Mouse (Mus musculus) lung, embryonic 15.5 days (tissue): Measurements from ENCODE around the gene Ppp1r21. TPM values are rescaled to one million over a fixed set of nuclear protein-coding genes. Genes with fewer than 3 reads are reported as not detected.

Experiments
- ATAC-seq: fragments of 200-750 bp; cut with Nextera tagmentation; 2 replicates; pipeline ENCODE4 v1.8.0; 2017; ENCODE audit warnings: moderate number of reproducible peaks, borderline replicate concordance; ENCODE audit not compliant: low FRiP score, low TSS enrichment; ENCODE audit errors: extremely low read depth
- H3K27ac ChIP-seq: fragments of 300-500 bp; sonication (generic); 2 replicates; pipeline ENCODE4 v1.5.1; 2015; ENCODE audit warnings: moderate library complexity, mild to moderate bottlenecking, inconsistent platforms
- H3K27me3 ChIP-seq: fragments of 300-500 bp; sonication (generic); 2 replicates; pipeline ENCODE4 v1.6.1; 2015; ENCODE audit warnings: inconsistent platforms
- H3K36me3 ChIP-seq: fragments of 300-500 bp; sonication (generic); 2 replicates; pipeline ENCODE4 v1.6.1; 2015; ENCODE audit warnings: inconsistent platforms
- H3K4me1 ChIP-seq: fragments of 300-500 bp; sonication (generic); 2 replicates; pipeline ENCODE4 v1.6.1; 2015; ENCODE audit warnings: inconsistent platforms
- H3K4me2 ChIP-seq: fragments of 300-500 bp; sonication (generic); 2 replicates; pipeline ENCODE4 v1.6.1; 2015; ENCODE audit warnings: inconsistent platforms, mild to moderate bottlenecking, moderate library complexity
- H3K4me3 ChIP-seq: fragments of 300-500 bp; sonication (generic); 2 replicates; pipeline ENCODE4 v1.5.1; 2015; ENCODE audit warnings: mild to moderate bottlenecking, inconsistent platforms
- H3K9ac ChIP-seq: fragments of 300-500 bp; sonication (generic); 2 replicates; pipeline ENCODE4 v1.6.1; 2015; ENCODE audit warnings: inconsistent platforms
- H3K9me3 ChIP-seq: fragments of 300-500 bp; sonication (generic); 2 replicates; pipeline ENCODE4 v1.6.1; 2016; ENCODE audit warnings: inconsistent platforms
- WGBS: fragments of 180-500 bp; shearing (Covaris S2); methylation state at CpG from one replicate; pipeline ENCODE4 v1.1.7; 2015; 5-methylcytosine and 5-hydroxymethylcytosine counted together
- polyA plus RNA-seq: library from polyadenylated mRNA; unstranded; fragments of >200 nt; fragmentation: Nextera tagmentation; extraction: Ambion mirVana; gene quantifications from 2 replicates; pipeline ENCODE4 v1.2.1, GENCODE M21; 2015

Gene Ppp1r21
- polyA plus RNA-seq, 1 experiment from 2014 or later: 24.4 TPM

DNA sequence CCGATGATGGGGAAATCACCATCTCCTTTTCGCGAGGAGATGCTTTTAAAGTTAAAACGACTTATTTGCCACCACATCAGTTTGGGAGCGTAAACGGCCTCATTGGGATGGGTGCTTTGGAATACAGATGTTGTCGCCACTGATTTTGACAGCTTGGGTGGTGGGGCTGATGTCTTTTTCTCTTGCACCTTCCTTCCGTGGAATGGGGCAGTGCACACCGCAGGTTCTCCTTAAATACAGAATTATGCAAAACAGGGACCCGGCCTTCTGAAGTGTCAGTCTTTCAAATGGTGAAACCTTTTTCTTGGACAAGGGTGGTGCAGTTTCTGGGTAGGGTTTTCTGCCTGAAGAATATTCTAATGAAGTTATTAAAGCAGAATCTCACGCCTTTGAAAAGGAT lies 749 bp downstream of the Ppp1r21 start:
- no peak for ATAC-seq
- Histone ChIP-seq H3K36me3 (no peaks in the 10 kb centered on the region), H3K27ac (peak overlapping the region; percentile 58), H3K27me3 (no peaks in the 10 kb centered on the region), H3K9me3 (no peaks in the 10 kb centered on the region), H3K9ac (peak overlapping the region; percentile 59), H3K4me1 (peaks cover 17% of the 10 kb centered on the region), H3K4me3 (peak overlapping the region; percentile 79), H3K4me2 (peak overlapping the region; percentile 74)
- WGBS: 9% methylated on average over 11 of the region's 11 CpGs

GRCm38 (mm10) chr17:88531176-88531575 lies 1.3 kb downstream of the Ppp1r21 start:
- Histone ChIP-seq H3K36me3 (no peaks in the 10 kb centered on the region), H3K4me2 (peak overlapping the region; percentile 74; the same call in 1 of the 2 replicates), H3K9ac (no peak overlapping the region), H3K9me3 (no peaks in the 10 kb centered on the region), H3K27ac (no peak overlapping the region), H3K4me1 (peaks cover 20% of the 10 kb centered on the region), H3K27me3 (no peaks in the 10 kb centered on the region), H3K4me3 (no peak overlapping the region)
- ATAC-seq: no peak
- 47% methylated on average over 6 of the region's 6 CpGs for whole genome bisulfite sequencing

- 84% methylated on average over 8 of the region's 8 CpGs for WGBS
- no peaks in the 10 kb centered on the region for H3K27me3 ChIP-seq
- no peaks in the 10 kb centered on the region for H3K36me3 ChIP-seq
- peaks cover 9% of the 10 kb centered on the region for H3K4me1 ChIP-seq
- H3K9me3 ChIP-seq: no peaks in the 10 kb centered on the region
- H3K4me2 ChIP-seq: no peak overlapping the region
- H3K4me3 ChIP-seq: no peak overlapping the region
- no peak overlapping the region for H3K27ac ChIP-seq
- ATAC-seq: no peak
- no peak overlapping the region for H3K9ac ChIP-seq
Observed at GRCm38 (mm10) chr17:88537842-88538430, 8.0 kb downstream of the Ppp1r21 start.

DNA sequence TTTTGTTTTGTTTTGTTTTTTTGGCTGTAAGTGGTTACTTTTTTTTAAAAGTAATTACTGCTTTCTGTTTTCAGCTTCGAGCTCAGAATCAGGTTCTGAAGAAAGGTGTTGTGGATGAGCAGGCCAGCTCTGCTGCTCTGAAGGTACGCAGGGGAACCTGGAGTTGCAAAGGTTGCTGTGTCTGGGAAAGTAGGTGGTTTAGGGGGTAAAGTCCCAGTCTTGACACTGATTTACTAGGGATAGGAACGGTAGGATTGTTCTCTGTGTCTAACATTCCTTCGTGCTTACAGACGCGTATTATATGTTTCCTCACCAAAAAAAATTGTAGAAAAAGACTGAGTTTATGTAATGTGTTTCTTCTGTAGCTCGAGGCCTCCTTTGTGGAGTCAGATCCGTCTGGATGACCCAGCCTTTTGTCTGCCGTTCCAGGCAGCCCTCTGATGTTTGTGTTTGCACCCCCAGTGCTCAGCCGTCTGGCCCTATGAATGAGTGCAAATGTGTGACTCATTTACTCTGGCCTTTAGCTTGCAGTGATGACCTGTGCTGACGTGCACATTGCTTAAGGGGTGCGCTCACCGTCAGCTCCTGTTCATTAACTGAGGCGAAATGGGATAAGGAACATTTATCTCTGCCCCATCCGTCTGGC lies 13.0 kb downstream of the Ppp1r21 start:
- Histone ChIP-seq H3K27ac (no peak overlapping the region), H3K27me3 (no peaks in the 10 kb centered on the region), H3K4me2 (no peak overlapping the region), H3K36me3 (0 out of 2 replicates have a peak, but pooled peaks cover 7% of the 10 kb centered on the region), H3K9ac (no peak overlapping the region), H3K9me3 (no peaks in the 10 kb centered on the region), H3K4me3 (no peak overlapping the region), H3K4me1 (no peaks in the 10 kb centered on the region)
- WGBS: 51% methylated on average over 15 of the region's 15 CpGs
- no peak for ATAC-seq

- Histone ChIP-seq H3K9me3 (no peaks in the 10 kb centered on the region), H3K27me3 (no peaks in the 10 kb centered on the region), H3K4me3 (no peak overlapping the region), H3K36me3 (0 out of 2 replicates have a peak, but pooled peaks cover 7% of the 10 kb centered on the region), H3K9ac (no peak overlapping the region), H3K27ac (no peak overlapping the region), H3K4me2 (no peak overlapping the region), H3K4me1 (no peaks in the 10 kb centered on the region)
- no peak for ATAC-seq
- WGBS: 70% methylated on average over 3 of the region's 3 CpGs
Observed at GRCm38 (mm10) chr17:88543417-88543782, 13.5 kb downstream of the Ppp1r21 start.

GRCm38 (mm10) chr17:88545217-88545784 lies 15.4 kb downstream of the Ppp1r21 start:
- whole genome bisulfite sequencing: 80% methylated on average over 15 of the region's 15 CpGs
- H3K36me3 ChIP-seq: peaks cover 17% of the 10 kb centered on the region; the same call in 1 of the 2 replicates

GRCm38 (mm10) chr17:88546745-88547144 lies 16.8 kb downstream of the Ppp1r21 start:
- Histone ChIP-seq H3K4me1 (peaks cover 6% of the 10 kb centered on the region), H3K9me3 (no peaks in the 10 kb centered on the region), H3K4me3 (no peak overlapping the region), H3K36me3 (peaks cover 17% of the 10 kb centered on the region; the same call in 1 of the 2 replicates), H3K4me2 (no peak overlapping the region), H3K9ac (no peak overlapping the region), H3K27ac (no peak overlapping the region), H3K27me3 (no peaks in the 10 kb centered on the region)
- ATAC-seq: no peak
- 89% methylated on average over 4 of the region's 4 CpGs for WGBS

More at GRCm38 (mm10) chr17:88545217-88545784, 15.4 kb downstream of the Ppp1r21 start:
- no peak overlapping the region for H3K4me3 ChIP-seq
- H3K4me2 ChIP-seq: no peak overlapping the region
- H3K9me3 ChIP-seq: no peaks in the 10 kb centered on the region
- no peak overlapping the region for H3K27ac ChIP-seq
- ATAC-seq: no peak
- H3K9ac ChIP-seq: no peak overlapping the region
- H3K27me3 ChIP-seq: no peaks in the 10 kb centered on the region
- H3K4me1 ChIP-seq: no peaks in the 10 kb centered on the region

DNA sequence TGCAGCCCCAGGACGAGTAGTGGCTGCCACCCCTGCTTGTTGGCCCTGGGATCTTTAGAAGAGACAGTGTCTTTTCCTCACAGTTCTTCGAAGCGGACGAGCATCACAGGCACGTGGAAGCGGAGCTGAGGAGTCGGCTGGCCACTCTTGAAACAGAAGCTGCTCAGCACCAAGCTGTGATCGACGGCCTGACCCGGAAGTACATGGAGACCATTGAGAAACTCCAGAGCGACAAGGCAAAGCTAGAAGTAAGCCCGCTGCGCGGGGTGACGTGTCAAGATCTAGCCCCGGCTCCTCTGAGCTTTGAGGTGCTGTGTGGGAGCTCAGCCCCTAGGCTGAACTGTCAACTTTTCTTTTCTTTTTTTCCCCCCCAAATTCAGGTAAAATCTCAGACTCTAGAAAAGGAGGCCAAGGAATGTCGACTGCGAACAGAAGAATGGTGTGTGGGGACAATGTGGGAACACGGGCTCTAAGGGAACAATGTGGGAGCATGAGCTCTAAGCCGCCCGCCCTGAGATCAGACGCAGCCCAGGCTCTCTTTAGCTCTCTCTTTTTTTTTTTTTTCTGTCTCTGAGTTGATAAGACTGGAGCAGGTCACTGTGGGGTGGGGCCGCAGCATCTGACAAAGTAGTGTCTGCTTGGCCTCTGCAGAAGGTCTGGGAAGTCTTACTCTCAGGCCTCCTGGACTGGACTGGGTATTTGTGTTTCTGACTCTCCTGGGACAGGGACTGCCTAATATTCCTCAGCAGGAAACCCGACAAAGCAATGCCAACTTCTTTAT lies 19.7 kb downstream of the Ppp1r21 start:
- Histone ChIP-seq H3K4me2 (no peak overlapping the region), H3K9ac (no peak overlapping the region), H3K27me3 (no peaks in the 10 kb centered on the region), H3K27ac (no peak overlapping the region), H3K4me1 (peaks cover 6% of the 10 kb centered on the region), H3K36me3 (peaks cover 17% of the 10 kb centered on the region; the same call in 1 of the 2 replicates), H3K9me3 (no peaks in the 10 kb centered on the region), H3K4me3 (no peak overlapping the region)
- WGBS: 82% methylated on average over 24 of the region's 24 CpGs
- ATAC-seq: no peak

DNA sequence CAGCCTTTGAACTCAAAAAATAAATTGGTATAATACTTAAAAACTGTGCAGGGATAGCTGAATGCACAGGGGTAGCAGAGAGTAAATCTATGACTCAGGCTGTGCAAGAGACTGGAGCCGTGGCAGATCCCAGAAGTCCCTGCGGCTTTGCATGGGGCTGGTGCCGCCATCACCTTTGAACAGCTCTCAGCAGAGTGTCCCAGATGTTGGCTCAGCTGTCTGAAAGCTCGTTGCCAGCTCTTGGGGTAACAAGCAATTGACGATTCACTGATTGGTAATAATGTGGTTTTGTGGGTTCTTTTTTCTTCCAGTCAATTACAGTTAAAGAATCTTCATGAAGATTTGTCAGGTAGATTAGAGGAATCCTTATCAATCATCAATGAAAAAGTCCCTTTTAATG lies 20.4 kb downstream of the Ppp1r21 start:
- peaks cover 6% of the 10 kb centered on the region for H3K4me1 ChIP-seq
- H3K36me3 ChIP-seq: peaks cover 19% of the 10 kb centered on the region; the same call in 1 of the 2 replicates
- no peak overlapping the region for H3K27ac ChIP-seq
- H3K27me3 ChIP-seq: no peaks in the 10 kb centered on the region
- ATAC-seq: no peak
- H3K4me3 ChIP-seq: no peak overlapping the region
- H3K9me3 ChIP-seq: no peaks in the 10 kb centered on the region
- H3K4me2 ChIP-seq: no peak overlapping the region
- H3K9ac ChIP-seq: no peak overlapping the region
- WGBS: 70% methylated on average over 5 of the region's 5 CpGs

- Histone ChIP-seq H3K4me1 (peaks cover 6% of the 10 kb centered on the region), H3K27me3 (no peaks in the 10 kb centered on the region), H3K4me3 (no peak overlapping the region), H3K27ac (no peak overlapping the region), H3K36me3 (peaks cover 17% of the 10 kb centered on the region; the same call in 1 of the 2 replicates), H3K9ac (no peak overlapping the region), H3K4me2 (no peak overlapping the region), H3K9me3 (no peaks in the 10 kb centered on the region)
- WGBS: 40% methylated on average over 10 of the region's 10 CpGs
- no peak for ATAC-seq
Observed at GRCm38 (mm10) chr17:88550981-88551940, 21.3 kb downstream of the Ppp1r21 start.

DNA sequence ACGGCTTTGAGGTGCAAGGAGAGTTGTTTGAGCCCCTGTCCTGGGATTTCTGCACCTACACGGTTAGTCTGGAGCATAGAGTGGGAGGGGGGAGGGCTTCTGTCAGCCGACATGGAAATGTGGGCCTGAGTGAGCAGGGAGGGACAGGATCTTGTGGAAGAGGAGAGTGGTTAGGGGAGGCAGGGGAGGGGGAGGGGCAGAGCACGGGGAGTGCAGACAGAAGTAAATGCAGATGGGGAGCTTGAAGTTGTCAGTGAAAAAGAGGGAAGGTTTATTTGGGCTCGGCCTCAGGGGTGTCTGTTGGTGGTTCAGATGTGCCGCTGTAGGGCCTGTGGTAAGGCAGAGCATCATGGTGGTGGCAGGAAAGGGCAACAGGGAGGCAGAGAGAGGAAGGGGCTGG lies 22.6 kb downstream of the Ppp1r21 start:
- H3K27me3 ChIP-seq: no peaks in the 10 kb centered on the region
- ATAC-seq: no peak
- H3K4me2 ChIP-seq: no peak overlapping the region
- H3K4me3 ChIP-seq: no peak overlapping the region
- H3K27ac ChIP-seq: no peak overlapping the region
- no peaks in the 10 kb centered on the region for H3K9me3 ChIP-seq
- H3K9ac ChIP-seq: no peak overlapping the region
- peaks cover 6% of the 10 kb centered on the region for H3K4me1 ChIP-seq
- peaks cover 17% of the 10 kb centered on the region; the same call in 1 of the 2 replicates for H3K36me3 ChIP-seq
- WGBS: 28% methylated on average over 6 of the region's 6 CpGs
